Mouse (Mus musculus) forebrain, embryonic 11.5 days (tissue): Measurements from ENCODE around the gene Tada3. TPM values are rescaled to one million over a fixed set of nuclear protein-coding genes. Genes with fewer than 3 reads are reported as not detected.

Experiments used
- ATAC-seq: fragments of 200-750 bp; cut with Nextera tagmentation; replicated peaks from 2 replicates; pipeline ENCODE4 v1.8.0; 2017; ENCODE audit warnings: moderate TSS enrichment; ENCODE audit not compliant: low FRiP score
- DNase-seq: peaks from one replicate; pipeline ENCODE4 v3.0.0-alpha.2; 2017; ENCODE audit warnings: low spot score
- H3K27ac ChIP-seq: fragments of 300-500 bp; sonication (generic); 2 replicates; pipeline ENCODE4 v1.5.1; 2014; ENCODE audit warnings: low read depth, low read length
- H3K27me3 ChIP-seq: fragments of 300-500 bp; sonication (generic); 2 replicates; pipeline ENCODE4 v1.6.1; 2014; ENCODE audit warnings: mild to moderate bottlenecking, low read length, mixed read lengths; ENCODE audit not compliant: control insufficient read depth, insufficient read depth
- H3K36me3 ChIP-seq: fragments of 300-500 bp; sonication (generic); 2 replicates; pipeline ENCODE4 v1.6.1; 2014; ENCODE audit warnings: mild to moderate bottlenecking, low read length, moderate library complexity, mixed read lengths; ENCODE audit not compliant: control insufficient read depth, insufficient read depth
- H3K4me1 ChIP-seq: fragments of 300-500 bp; sonication (generic); replicated peaks from 2 replicates; pipeline ENCODE4 v1.6.1; 2014; ENCODE audit warnings: low read length, mixed read lengths; ENCODE audit not compliant: control insufficient read depth, insufficient read depth
- H3K4me2 ChIP-seq: fragments of 300-500 bp; sonication (generic); 2 replicates; pipeline ENCODE4 v1.6.1; 2014; ENCODE audit warnings: low read depth, mild to moderate bottlenecking, low read length, moderate library complexity, mixed read lengths; ENCODE audit not compliant: severe bottlenecking
- H3K4me3 ChIP-seq: fragments of 300-500 bp; sonication (generic); 2 replicates; pipeline ENCODE4 v1.5.1; 2014; ENCODE audit warnings: low read depth, low read length
- H3K9ac ChIP-seq: fragments of 300-500 bp; sonication (generic); 2 replicates; pipeline ENCODE4 v1.6.1; 2014; ENCODE audit warnings: low read length
- H3K9me3 ChIP-seq: fragments of 300-500 bp; sonication (generic); 2 replicates; pipeline ENCODE4 v1.6.1; 2016; ENCODE audit warnings: low read length, mixed read lengths; ENCODE audit not compliant: control insufficient read depth
- WGBS: fragments of 180-500 bp; shearing (Covaris S2); extraction: QIAGEN DNeasy Blood & Tissue Kit; methylation state at CpG from one replicate; pipeline ENCODE4 v1.1.7; 2014; 5-methylcytosine and 5-hydroxymethylcytosine counted together
- polyA plus RNA-seq: library from polyadenylated mRNA; unstranded; fragments of >200 nt; fragmentation: Nextera tagmentation; extraction: Ambion mirVana; gene quantifications from 2 replicates; pipeline ENCODE4 v1.2.1, GENCODE M21; 2014

Gene Tada3
- polyA plus RNA-seq, 1 experiment from 2014 or later = 72.5 TPM

- H3K9ac ChIP-seq = no peak overlapping the region
- H3K4me2 ChIP-seq = no peak overlapping the region
- 71% methylated on average over 8 of the region's 8 CpGs for WGBS
- H3K27ac ChIP-seq = no peak overlapping the region
- no peaks in the 10 kb centered on the region for H3K9me3 ChIP-seq
- no peaks in the 10 kb centered on the region for H3K4me1 ChIP-seq
- no peak overlapping the region for H3K4me3 ChIP-seq
- ATAC-seq (no peak), DNase-seq (no peak)
- peaks cover 5% of the 10 kb centered on the region; the same call in 1 of the 2 replicates for H3K36me3 ChIP-seq
- H3K27me3 ChIP-seq = no peaks in the 10 kb centered on the region
Measured at GRCm38 (mm10) chr6:113364518-113365135, 13.1 kb downstream of the Tada3 start.

- Histone ChIP-seq H3K4me1 (no peaks in the 10 kb centered on the region), H3K27ac (no peak overlapping the region), H3K9ac (no peak overlapping the region), H3K4me2 (no peak overlapping the region), H3K36me3 (no peaks in the 10 kb centered on the region), H3K4me3 (no peak overlapping the region), H3K27me3 (no peaks in the 10 kb centered on the region), H3K9me3 (no peaks in the 10 kb centered on the region)
- ATAC-seq = no peak
- 90% methylated on average over 1 of the region's 1 CpGs for WGBS
- DNase-seq = no peak
Measured at GRCm38 (mm10) chr6:113362241-113362640, 15.4 kb downstream of the Tada3 start.

GRCm38 (mm10) chr6:113361476-113361875, 16.2 kb downstream of the Tada3 start:
- Histone ChIP-seq H3K9me3 (no peaks in the 10 kb centered on the region), H3K4me3 (no peak overlapping the region), H3K27ac (no peak overlapping the region), H3K9ac (no peak overlapping the region), H3K27me3 (no peaks in the 10 kb centered on the region), H3K4me1 (no peaks in the 10 kb centered on the region), H3K36me3 (no peaks in the 10 kb centered on the region), H3K4me2 (no peak overlapping the region)
- ATAC-seq (no peak), DNase-seq (no peak)
- WGBS = 73% methylated on average over 4 of the region's 4 CpGs

- no peak overlapping the region for H3K4me2 ChIP-seq
- H3K4me1 ChIP-seq = no peaks in the 10 kb centered on the region
- DNase-seq (no peak), ATAC-seq (no peak)
- H3K4me3 ChIP-seq = no peak overlapping the region
- no peak overlapping the region for H3K27ac ChIP-seq
- 82% methylated on average over 3 of the region's 3 CpGs for WGBS
- H3K27me3 ChIP-seq = no peaks in the 10 kb centered on the region
- no peaks in the 10 kb centered on the region for H3K36me3 ChIP-seq
- H3K9ac ChIP-seq = no peak overlapping the region
- H3K9me3 ChIP-seq = no peaks in the 10 kb centered on the region
Measured at GRCm38 (mm10) chr6:113353696-113354095, 24.0 kb downstream of the Tada3 start.

- no peak overlapping the region for H3K4me3 ChIP-seq
- whole genome bisulfite sequencing = 73% methylated on average over 3 of the region's 3 CpGs
- no peak overlapping the region for H3K9ac ChIP-seq
- no peak overlapping the region for H3K27ac ChIP-seq
- H3K27me3 ChIP-seq = no peaks in the 10 kb centered on the region
- ATAC-seq (no peak), DNase-seq (no peak)
- no peaks in the 10 kb centered on the region for H3K4me1 ChIP-seq
- H3K4me2 ChIP-seq = no peak overlapping the region
- no peaks in the 10 kb centered on the region for H3K9me3 ChIP-seq
- no peaks in the 10 kb centered on the region for H3K36me3 ChIP-seq
Measured at GRCm38 (mm10) chr6:113352820-113353219, 24.9 kb downstream of the Tada3 start.

GRCm38 (mm10) chr6:113351653-113352052, 26.0 kb downstream of the Tada3 start:
- 65% methylated on average over 10 of the region's 10 CpGs for WGBS

GRCm38 (mm10) chr6:113351161-113351560, 26.5 kb downstream of the Tada3 start:
- H3K9ac ChIP-seq = no peak overlapping the region
- no peaks in the 10 kb centered on the region for H3K4me1 ChIP-seq
- no peak overlapping the region for H3K4me3 ChIP-seq
- no peaks in the 10 kb centered on the region for H3K27me3 ChIP-seq
- no peak overlapping the region for H3K27ac ChIP-seq
- ATAC-seq (no peak), DNase-seq (no peak)
- 90% methylated on average over 1 of the region's 1 CpGs for whole genome bisulfite sequencing
- no peak overlapping the region for H3K4me2 ChIP-seq
- H3K36me3 ChIP-seq = no peaks in the 10 kb centered on the region
- no peaks in the 10 kb centered on the region for H3K9me3 ChIP-seq

More at GRCm38 (mm10) chr6:113351653-113352052, 26.0 kb downstream of the Tada3 start:
- Histone ChIP-seq H3K9me3 (no peaks in the 10 kb centered on the region), H3K27ac (no peak overlapping the region), H3K36me3 (no peaks in the 10 kb centered on the region), H3K4me3 (no peak overlapping the region), H3K4me2 (no peak overlapping the region), H3K4me1 (no peaks in the 10 kb centered on the region), H3K9ac (no peak overlapping the region), H3K27me3 (no peaks in the 10 kb centered on the region)
- DNase-seq (no peak), ATAC-seq (no peak)

GRCm38 (mm10) chr6:113350538-113350937, 27.1 kb downstream of the Tada3 start:
- no peak overlapping the region for H3K4me3 ChIP-seq
- no peaks in the 10 kb centered on the region for H3K4me1 ChIP-seq
- no peak for DNase-seq
- H3K9ac ChIP-seq = no peak overlapping the region
- no peaks in the 10 kb centered on the region for H3K9me3 ChIP-seq
- H3K4me2 ChIP-seq = no peak overlapping the region
- ATAC-seq = no peak
- no peaks in the 10 kb centered on the region for H3K36me3 ChIP-seq
- no peak overlapping the region for H3K27ac ChIP-seq
- no peaks in the 10 kb centered on the region for H3K27me3 ChIP-seq

GRCm38 (mm10) chr6:113346897-113347296, 30.8 kb downstream of the Tada3 start:
- Histone ChIP-seq H3K27ac (no peak overlapping the region), H3K9me3 (no peaks in the 10 kb centered on the region), H3K36me3 (no peaks in the 10 kb centered on the region), H3K27me3 (no peaks in the 10 kb centered on the region), H3K4me2 (no peak overlapping the region), H3K9ac (no peak overlapping the region), H3K4me1 (peaks cover 6% of the 10 kb centered on the region; the same call in 1 of the 2 replicates), H3K4me3 (no peak overlapping the region)
- WGBS = 74% methylated on average over 4 of the region's 4 CpGs
- DNase-seq (no peak), ATAC-seq (no peak)
